Mouse (Mus musculus) ovary, postnatal 14 days (tissue): ENCODE measurements around the gene Fbln2.

Experiments
- DNase-seq: peaks from one replicate; pipeline ENCODE4 v3.0.0; 2022; ENCODE audit warnings: low spot score

Gene Fbln2

DNA sequence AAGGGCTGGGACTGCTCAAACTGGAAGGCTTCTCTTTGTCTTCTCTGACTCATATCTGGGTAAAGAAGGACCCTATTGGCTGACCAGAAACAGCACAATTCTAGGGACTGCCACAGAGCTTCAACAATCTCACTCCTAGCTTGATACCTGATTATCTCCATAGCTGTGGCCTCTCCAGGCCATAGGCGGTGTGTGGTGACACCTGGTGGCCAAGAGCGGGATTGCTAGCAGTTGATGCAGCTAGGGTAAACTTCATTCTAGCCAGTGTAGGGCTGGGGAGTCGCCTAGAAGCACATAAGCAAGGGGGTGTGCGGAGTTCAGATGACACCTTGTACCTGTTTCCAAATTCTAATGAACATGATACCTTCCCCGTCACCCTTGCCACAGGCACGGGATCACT, 69.0 kb downstream of the Fbln2 start:
- DNase-seq, result peak; percentile 93

DNA sequence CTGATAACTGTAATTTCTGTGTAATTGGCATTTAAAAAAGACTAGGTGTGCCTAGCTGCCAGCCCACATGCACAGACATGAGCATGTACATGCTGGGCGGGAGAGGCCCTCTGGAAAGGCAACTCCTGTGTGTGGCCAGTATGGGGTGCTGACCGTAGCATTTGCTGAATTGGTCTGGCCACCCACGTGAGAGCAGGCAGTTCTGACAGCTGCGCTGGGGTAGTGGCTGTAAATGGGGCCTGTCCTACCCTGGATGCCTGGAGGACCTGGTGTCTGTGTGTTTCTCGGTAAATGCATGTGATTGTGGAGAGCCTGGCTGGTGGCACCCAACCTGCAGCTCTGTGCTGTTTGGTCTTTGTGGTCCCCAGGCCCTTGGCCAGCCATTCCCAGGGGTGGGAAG, 69.5 kb downstream of the Fbln2 start:
- DNase-seq, result no peak

DNA sequence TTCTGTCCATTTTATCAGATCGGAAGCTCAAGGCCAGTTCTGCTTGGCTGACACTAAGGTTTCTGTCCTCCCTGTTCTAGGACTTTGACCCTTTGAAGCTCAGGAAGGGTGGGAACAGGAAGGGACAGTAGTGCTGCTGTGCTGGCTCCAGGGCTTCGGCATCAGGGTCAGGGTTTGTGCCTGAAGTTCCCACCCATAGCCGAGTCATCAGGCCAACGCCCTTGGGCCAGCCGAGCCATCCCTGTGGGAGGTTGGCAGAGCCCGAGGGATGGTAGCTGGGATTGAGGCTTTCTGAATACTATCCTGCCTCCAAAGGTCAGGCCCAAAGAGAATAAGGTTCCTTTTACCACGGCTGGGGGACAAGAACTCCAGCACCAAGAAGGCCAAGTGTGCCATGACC, 70.8 kb downstream of the Fbln2 start:
- no peak for DNase-seq

DNA sequence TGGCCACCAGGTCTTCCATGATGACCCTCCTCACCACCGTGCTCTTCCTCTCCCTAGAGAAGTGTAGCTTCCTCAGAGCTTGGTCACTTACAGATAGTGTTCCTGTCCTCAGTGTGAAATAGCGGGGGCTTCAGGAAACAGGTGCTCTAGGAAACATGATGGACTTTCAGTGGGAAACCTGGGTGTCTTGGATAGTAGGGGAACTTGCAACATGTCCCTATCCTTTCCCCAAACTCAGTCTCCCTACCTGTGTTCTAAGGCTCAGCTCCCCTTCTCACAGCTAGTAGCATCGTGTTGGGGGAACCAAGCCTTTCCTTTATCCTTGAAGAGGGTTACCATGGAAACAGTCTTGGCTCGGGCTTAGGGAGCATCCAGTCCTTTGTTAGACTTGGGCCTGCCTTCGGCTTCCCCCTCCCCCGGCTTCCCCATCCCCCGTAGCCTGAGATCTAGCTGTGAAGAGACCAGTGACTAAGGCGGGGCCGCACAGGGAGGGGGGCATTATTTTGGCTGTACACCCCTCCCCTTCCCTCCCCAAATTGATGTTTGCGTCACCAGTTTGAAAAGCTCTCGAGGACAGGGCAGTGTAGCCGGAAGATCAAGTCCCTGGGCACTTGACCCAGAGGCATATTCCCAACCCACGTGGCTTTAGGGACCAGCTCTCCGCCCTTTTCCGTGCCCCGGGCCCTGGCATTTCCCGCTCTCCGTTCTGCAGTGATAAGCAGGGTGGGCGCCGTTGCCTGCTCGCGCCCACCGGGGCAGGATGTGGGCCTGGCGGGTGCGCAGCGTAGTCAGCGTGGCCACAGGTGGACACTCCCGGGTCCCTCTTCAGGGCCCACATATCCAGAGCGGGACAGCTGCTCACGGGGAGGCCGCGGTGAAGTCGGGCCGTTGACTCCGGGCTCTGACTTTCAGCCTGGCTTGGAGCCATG, 72.5 kb downstream of the Fbln2 start:
- DNase-seq, result no peak

DNA sequence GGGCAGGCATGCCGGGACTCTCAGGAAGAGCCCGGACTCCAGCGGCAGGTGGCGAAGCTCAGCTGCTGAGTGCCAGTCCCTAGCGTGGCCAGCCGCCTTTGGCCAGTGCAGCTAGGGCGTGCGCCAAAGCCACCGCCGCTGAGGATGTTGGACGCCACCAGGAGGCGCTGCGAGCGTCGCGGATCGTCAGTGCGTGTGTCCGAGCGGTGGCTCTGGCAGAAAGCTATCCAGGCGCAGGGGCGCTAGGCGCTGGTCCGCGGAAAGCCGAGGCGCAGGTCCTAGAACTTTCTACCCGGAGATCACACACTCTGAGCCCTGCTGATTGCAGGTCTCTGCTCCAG, 73.2 kb downstream of the Fbln2 start:
- peak; percentile 74 for DNase-seq

DNA sequence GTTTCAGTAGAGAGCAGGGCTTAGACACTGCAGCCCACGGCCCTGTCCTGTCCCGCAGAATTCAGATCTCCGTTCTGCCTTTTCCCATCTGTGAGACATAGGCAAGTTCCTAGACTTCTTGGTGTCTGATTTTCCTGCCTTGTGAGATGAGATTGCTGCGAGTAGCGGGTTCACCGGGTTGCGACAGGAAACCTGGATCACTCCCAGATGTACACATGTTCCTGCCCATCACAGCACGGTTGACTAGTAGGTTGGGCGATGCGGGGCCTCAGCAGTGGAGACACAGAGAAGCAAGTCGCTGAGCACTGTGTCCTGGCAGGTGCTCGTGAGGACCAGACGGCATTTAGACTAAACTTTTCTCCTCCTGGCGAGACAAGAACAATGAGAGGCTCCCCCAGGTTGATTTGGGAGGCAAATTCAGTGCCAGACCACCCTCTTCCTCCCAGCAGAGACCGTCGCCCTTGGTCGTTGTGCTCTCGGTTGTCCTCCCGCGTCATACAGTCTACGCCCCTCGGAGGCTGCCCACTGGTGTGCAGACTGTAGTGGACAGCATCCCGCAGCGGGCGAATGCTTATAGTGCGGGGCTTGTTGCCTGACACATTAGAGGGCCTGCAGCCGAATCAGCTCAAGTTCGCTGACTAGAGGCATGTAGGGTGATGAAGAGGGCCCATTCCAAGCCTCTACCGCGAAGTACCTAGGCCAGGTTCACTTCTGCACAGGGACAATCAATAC, 73.7 kb downstream of the Fbln2 start:
- DNase-seq, result no peak

DNA sequence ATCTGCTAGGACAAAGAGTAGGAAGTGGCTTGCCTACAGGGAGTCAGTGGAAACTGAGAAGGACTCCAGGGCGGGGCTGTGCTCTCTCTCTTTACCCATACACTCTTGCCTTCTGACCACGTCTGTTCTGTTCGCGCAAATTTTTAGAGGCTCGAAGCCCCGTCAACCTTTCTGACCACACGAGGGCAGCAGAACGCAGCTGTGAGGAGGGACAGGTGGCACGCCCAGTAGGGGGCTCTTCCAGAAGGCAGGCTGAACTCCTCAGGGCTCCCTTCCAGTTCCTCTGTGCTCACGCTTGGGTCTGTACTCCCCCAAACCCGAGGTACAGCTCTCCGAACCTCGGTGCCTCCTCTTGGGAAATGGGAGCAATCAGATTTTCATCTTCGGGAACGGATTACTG, 74.4 kb downstream of the Fbln2 start:
- peak; percentile 81 for DNase-seq

DNA sequence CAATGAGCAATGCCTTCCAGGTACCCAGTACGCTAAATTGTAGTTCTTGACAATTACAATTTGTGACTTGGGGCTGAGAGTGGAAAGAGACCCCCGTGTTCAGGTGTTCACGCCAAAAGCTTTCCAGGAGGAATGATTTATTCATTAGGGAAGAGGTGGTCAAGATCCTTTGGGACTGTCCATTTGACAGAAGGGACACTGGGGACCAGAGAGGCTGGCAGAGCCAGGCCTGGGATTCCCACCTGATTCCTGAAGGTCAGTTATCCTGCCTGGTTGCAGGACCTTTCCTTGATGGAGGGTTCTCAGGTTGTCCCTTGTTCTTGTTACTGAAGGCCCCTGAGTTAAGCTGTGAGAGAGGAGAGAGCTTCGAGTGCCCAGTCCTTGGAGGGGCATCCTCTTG, 74.9 kb downstream of the Fbln2 start:
- no peak for DNase-seq

DNA sequence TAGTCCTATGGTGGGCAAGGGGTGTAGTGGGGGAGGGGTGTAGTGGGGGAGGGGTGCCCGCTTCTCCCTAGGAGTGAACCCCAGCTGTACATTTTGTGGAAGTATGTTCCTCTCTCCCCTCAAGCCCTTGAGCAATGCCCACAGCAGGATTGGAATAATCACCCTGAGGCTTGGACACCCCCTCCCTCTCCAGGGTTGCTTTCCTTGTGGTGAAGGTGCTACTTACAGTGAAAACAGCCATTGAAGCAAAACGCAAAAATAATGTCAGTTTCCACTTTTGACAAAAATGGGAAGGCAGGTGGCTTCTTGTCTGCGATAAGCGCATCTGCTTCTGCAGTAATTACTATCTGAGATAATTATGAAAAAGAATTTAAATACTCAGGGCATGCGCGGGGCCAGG, 75.4 kb downstream of the Fbln2 start:
- DNase-seq, result no peak

DNA sequence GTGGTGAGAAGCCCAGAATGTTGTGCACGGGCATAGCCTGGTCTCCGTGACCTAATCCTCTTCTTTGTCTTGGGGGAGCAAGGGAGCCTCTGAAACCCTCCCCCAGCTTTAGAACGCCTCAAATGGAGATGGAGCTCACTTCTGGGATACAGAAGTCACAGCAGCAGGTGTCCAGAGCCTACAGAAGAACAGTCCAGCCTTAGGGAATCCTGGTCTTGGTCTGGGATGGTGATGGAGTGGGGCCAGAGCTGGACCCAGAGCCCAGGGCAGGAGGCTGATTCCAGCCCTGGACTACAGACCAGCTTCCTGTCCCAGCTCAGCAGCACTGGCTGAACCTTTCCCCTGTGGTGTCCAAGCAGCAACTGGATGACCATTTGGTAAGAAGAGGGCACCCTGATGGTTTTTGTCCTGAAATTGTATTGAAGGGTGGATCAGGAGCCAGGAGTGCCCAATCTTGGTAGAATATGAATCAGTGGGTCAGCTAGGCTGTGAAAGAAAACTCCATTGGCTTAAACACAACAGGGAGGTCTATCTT, 76.1 kb downstream of the Fbln2 start:
- DNase-seq, result no peak

DNA sequence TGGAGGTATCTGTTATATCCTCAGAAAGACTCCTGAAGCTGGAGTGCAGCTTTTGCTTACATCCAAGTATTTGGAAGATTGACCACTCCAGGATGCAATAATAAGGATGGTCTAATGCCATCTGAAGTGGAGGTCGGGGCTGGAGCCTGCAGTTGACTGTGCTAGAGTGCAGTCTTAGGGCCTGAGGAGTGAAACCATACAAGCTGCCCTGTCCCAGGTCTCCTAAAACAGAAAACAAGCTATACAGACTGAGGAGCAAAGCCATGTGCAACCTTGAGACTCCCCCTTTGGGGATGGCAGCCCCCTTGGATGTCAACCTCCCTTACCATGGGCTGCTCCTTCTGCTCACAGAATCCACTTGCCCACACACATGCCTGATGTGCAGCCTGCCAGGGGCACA, 76.7 kb downstream of the Fbln2 start:
- DNase-seq, result no peak

DNA sequence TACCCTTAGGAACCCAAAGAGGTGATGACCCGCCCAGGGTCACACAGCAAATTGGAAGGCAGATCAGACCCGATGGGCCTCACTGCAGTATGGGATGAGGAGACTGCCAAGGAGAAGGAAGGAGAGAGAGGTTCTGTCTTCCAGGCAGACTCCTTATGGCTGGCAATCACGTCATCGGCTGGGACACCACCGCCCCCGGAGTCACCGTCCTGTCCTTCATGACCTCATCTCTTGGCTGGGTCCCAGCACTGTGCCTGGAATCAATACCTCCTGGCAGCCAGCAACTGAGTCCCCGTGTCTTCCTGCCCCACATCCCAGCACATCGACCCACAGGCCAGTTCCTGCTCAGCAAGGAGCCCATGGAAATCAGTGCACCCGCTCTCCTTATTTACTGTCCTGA, 78.7 kb downstream of the Fbln2 start:
- DNase-seq, result no peak

DNA sequence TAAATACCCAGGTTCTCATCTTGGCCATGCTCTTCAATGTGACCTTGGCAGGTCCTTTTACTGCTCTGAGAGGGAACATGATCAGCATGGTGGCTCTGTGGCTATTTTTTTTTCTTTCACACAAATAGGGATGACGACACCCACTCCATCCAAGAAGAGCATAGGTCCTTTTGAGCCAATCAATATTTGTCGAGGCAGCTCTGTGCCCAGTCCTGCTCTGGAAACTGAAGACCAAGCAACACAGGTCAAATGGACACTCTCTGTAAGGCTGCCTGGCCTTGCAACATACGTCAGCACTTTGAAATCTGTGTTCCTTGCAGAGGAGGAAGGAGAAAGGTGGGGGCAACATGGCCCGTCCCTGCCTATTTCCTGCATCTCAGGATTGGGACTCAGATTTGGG, 83.2 kb downstream of the Fbln2 start:
- DNase-seq, result no peak

DNA sequence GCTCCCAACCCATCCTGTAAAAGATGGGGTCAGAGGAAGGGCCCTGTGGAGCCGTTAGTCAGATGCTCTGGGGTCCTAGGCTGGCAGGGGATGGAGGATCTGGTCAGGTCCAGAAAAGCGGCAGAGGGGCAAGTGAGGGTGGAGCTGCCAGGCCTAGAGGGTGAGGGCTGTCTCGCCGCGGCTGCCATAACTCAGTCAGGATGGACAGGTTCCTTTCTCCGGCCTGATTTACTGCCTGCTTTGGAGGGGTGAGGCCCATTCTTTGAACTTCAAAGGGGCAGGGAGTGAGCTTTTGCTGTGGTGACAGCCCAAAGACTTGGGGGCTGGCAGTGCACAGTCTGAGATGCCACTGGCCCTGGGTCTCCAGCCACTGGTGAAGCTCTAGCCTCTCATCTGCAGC, 86.6 kb downstream of the Fbln2 start:
- no peak for DNase-seq

DNA sequence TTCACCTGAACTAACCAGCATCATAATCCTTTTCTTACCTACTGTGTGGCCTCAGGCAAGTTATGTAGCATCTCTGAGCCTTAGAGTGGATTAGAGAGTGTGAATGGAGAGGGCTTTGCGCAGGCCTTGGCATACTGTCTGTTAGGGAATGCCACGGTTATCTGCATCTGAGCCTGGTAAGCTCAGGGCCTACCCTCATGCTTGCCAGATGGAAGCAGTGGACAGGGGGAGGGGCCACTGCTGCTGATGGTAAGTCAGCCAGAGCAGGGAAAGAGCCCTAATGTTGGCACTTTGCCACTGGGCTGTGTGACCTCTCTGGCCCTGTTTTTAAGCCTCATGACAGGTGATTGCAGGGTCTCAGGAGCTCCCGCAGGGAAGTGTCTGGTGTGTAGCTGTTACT, 87.8 kb downstream of the Fbln2 start:
- no peak for DNase-seq

DNA sequence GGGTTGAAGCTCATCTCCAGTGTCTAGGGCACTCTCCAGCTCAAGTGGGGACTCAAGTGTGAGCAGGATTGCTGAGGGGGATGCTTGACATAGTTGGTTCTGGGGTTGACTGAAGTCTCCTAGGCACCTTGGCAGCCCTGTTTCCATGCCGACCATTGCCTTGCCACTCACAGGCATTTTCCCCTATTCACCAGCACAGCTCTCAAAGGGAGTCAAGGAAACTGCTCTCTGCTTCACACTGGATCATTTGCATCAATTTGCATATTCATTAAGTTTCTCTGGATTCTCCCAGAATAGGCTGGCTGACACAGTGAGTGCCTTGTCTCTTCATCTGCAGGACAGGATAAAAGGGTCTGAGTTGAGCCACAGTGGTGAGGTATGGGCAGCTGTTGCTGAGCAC, 89.6 kb downstream of the Fbln2 start:
- DNase-seq, result no peak

DNA sequence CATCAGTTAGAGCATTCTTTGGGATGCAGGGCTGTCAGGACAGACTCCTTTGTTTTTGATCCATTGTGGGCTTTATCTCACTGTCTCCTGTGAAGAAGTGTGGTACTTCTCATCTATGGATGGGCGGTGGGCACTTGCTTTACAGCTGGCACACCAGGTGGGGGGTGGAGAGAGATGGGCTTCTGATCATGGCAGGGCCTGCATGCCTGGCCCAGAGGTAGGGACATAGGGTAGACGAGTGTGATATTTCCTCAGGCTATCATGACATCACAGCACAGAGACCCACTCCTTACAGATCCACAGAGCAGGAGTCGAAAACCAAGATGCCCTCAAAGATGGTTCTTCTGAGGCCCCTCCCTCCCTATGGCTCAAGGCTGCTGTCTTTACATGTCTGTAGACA, 90.1 kb downstream of the Fbln2 start:
- no peak for DNase-seq

DNA sequence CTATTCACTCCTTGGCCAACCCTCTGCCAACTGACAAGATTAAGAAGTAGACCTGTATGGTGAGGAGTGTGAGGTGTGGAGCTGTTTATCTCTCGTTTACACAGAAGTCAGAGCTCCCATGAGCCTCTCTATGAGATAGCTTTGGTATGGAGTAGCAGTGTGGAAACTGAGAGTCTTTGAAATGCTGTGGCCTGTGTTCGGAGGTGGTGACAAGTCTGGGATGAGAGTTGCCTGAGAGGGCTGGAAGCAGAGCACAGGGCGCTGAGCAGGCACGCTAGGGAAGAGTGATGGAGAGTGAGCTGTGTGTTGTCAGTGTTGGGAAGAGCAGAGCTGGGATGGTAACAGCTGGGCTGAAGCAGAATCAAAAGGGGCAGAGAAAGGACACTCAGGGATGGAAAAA, 91.9 kb downstream of the Fbln2 start:
- no peak for DNase-seq

DNA sequence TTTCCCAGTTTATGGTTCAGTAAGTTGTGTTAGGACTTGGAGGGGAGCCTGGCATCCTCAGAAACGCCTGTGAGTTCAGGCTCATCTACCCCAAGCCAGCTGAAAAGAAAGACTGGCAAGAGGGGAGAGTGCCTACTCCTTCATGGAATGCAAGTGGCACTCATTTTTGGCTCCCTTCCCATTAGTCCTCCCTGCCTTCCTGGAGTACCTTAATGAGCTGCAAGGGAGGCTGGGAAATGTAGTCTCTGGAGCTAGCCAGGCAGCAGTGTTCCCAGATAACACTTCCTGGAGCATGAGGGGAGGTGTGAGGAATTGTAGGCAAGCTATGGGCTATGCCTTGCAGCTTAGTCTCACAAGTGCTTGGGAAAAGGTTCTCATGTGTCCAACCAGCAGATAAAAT, 95.7 kb downstream of the Fbln2 start:
- DNase-seq, result no peak

DNA sequence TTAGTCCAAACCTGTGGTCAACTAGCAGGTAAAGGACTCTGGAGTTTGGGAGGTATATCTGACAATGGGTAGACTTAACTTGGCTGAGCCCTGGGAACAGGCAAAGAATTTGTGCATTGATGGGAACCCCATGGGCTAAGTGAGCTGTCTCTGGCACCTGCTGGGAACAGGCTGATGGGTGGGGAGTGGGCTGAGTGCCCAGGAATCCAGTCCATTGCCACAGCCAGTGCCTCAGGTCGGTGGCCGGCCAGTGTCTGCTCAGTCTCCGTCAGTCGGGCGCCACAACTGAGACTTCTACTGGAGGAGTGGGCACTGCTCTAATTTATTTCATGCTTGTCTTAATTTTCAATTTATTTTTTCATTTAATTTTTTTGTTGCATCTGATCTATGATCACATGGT, 98.9 kb downstream of the Fbln2 start:
- DNase-seq, result no peak

DNA sequence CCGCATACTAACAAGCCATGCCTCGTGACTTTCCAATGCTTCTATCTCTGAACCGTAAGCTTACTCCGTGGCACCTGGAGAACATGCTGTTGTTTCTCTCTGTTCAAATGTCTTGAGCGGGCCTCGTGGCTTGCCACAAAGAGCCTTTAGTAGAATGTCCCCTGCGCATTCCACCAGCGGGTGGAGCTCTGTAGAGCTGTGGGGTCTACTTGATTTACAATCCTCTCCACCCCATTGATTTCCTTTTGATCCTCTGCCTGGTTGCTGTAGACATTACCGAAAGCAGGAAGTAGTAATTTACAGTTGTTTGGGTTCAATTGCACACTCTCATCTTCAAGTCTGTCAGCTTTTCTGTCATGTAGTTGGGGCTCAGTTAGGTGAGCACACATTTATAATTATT, 100.2 kb downstream of the Fbln2 start:
- DNase-seq, result no peak
